Mouse (Mus musculus) stomach, embryonic 14.5 days (tissue): ENCODE results near the gene Tef. TPM values are rescaled to one million over a fixed set of nuclear protein-coding genes. Genes with fewer than 3 reads are reported as not detected.

Experiments
- polyA plus RNA-seq: library from polyadenylated mRNA; unstranded; fragments of >200 nt; fragmentation: Nextera tagmentation; extraction: Ambion mirVana; gene quantifications from 2 replicates; pipeline ENCODE4 v1.2.1, GENCODE M21; 2014

The Tef gene
- polyA plus RNA-seq, 1 experiment from 2014 or later: 23.7 TPM

Other genes with a start within 250 kb of the Tef start
- 32.6 and 39.7 TPM in 2 replicates for gene Ep300, start 217.1 kb upstream of the Tef start, polyA plus RNA-seq
- gene L3mbtl2, start 138.5 kb upstream of the Tef start, polyA plus RNA-seq: 18.0 and 19.1 TPM in 2 replicates
- gene Chadl, start 105.1 kb upstream of the Tef start, polyA plus RNA-seq: 3.0 and 4.7 TPM in 2 replicates
- gene Zc3h7b, start 57.4 kb upstream of the Tef start, polyA plus RNA-seq: 35.5 and 46.2 TPM in 2 replicates
- gene Rangap1, start 56.9 kb upstream of the Tef start, polyA plus RNA-seq: 90.9 and 92.7 TPM in 2 replicates
- 24.5 and 25.1 TPM in 2 replicates for gene Tob2, start 56.4 kb downstream of the Tef start, polyA plus RNA-seq
- 153 and 157 TPM in 2 replicates for gene Phf5a, start 69.5 kb downstream of the Tef start, polyA plus RNA-seq
- 136 and 144 TPM in 2 replicates for gene Aco2, start 69.9 kb downstream of the Tef start, polyA plus RNA-seq
- 62.7 and 68.0 TPM in 2 replicates for gene Polr3h, start 123.8 kb downstream of the Tef start, polyA plus RNA-seq
- 15.7 and 18.3 TPM in 2 replicates for gene Csdc2, start 134.3 kb downstream of the Tef start, polyA plus RNA-seq
- gene Pmm1, start 158.5 kb downstream of the Tef start, polyA plus RNA-seq: 29.9 and 37.2 TPM in 2 replicates
- gene 1700029P11Rik, start 178.1 kb downstream of the Tef start, polyA plus RNA-seq: not detected in 2 replicates
- 75.4 and 90.0 TPM in 2 replicates for gene Xrcc6, start 185.4 kb downstream of the Tef start, polyA plus RNA-seq
- 24.2 and 26.3 TPM in 2 replicates for gene Desi1, start 231.4 kb downstream of the Tef start, polyA plus RNA-seq
- 283 and 284 TPM in 2 replicates for gene Snu13, start 245.2 kb downstream of the Tef start, polyA plus RNA-seq